Mouse (Mus musculus): ENCODE data around the gene Zfp692.

- TF ChIP-seq GATA1 (IDR thresholded peaks at IDR 0.05; ENCODE audit: low read length) (no peak), TAL1 (IDR thresholded peaks at IDR 0.05; ENCODE audit: low read length) (no peak)
Observed at GRCm38 (mm10) chr11:58290812-58291211, 16.1 kb upstream of the Zfp692 start.
